In genomic region chr6:90368976-90369724, GRCm38 (mm10) we compare ENCODE assay signal across 8 mouse cellular contexts. TPM values are rescaled to one million over a fixed set of nuclear protein-coding genes. Genes with fewer than 3 reads are reported as not detected.
A peak's percentile ranks its signal among the peaks of the same experiment; 100 is the strongest.
DNase-seq lines count a peak whose midpoint lies in the region; ATAC-seq and TF ChIP-seq lines count a peak whose summit lies in the region.

Zxdc (plus strand) TSS chr6:90369492.

- H3K4me2 ChIP-seq in forebrain, embryonic 13.5 days, result peak within 1 kb of the TSS; percentile 99
- peak within 1 kb of the TSS; percentile 96 for H3K4me2 ChIP-seq in liver, postnatal 0 days (ENCODE audit: low read depth, low read length)
- peak within 1 kb of the TSS; percentile 97 for H3K4me2 ChIP-seq in neural tube, embryonic 14.5 days (ENCODE audit: low read depth, low read length)

- no peak within 1 kb of the TSS for H3K27ac ChIP-seq in ES-Bruce4 (ENCODE audit: insufficient read depth, low read length)
- H3K27ac ChIP-seq in forebrain, embryonic 13.5 days, result peak within 1 kb of the TSS; percentile 85
- H3K27ac ChIP-seq in liver, postnatal 0 days (ENCODE audit: low read depth), result peak within 1 kb of the TSS; percentile 52
- peak within 1 kb of the TSS; percentile 79 for H3K27ac ChIP-seq in neural tube, embryonic 14.5 days (ENCODE audit: low read depth, low read length)

- peak; percentile 96 for ATAC-seq in cerebellum, adult (ENCODE audit: insufficient number of reproducible peaks, low FRiP score, low TSS enrichment)
- ATAC-seq in forebrain, embryonic 13.5 days, result peak; percentile 98
- peak; percentile 95 for ATAC-seq in liver, postnatal 0 days
- ATAC-seq in neural tube, embryonic 14.5 days (ENCODE audit: low read depth), result peak; percentile 97

- H3K9me3 ChIP-seq in ES-Bruce4 (replicated peaks; ENCODE audit: control insufficient read depth, insufficient read depth, low read length, poor library complexity, severe bottlenecking), result no peaks in the 10 kb centered on the region
- no peaks in the 10 kb centered on the region for H3K9me3 ChIP-seq in forebrain, embryonic 13.5 days (replicated peaks)
- H3K9me3 ChIP-seq in liver, postnatal 0 days (ENCODE audit: low read length), result no peaks in the 10 kb centered on the region
- no peaks in the 10 kb centered on the region for H3K9me3 ChIP-seq in neural tube, embryonic 14.5 days (ENCODE audit: control insufficient read depth, low read length)

- TF ChIP-seq CTCF in ES-Bruce4 (IDR thresholded peaks at IDR 0.05; ENCODE audit: low read depth, low read length), result no peak
- TF ChIP-seq CTCF in liver, postnatal 0 days (IDR thresholded peaks at IDR 0.05; ENCODE audit: low read depth), result no peak

- peaks cover 11% of the 10 kb centered on the region for H3K36me3 ChIP-seq in ES-Bruce4 (ENCODE audit: control insufficient read depth, insufficient read depth, low read length, poor library complexity, severe bottlenecking)
- peaks cover 17% of the 10 kb centered on the region for H3K36me3 ChIP-seq in forebrain, embryonic 13.5 days (ENCODE audit: poor library complexity, severe bottlenecking)
- peaks cover 16% of the 10 kb centered on the region for H3K36me3 ChIP-seq in liver, postnatal 0 days (replicated peaks; ENCODE audit: insufficient read depth, low read length)
- H3K36me3 ChIP-seq in neural tube, embryonic 14.5 days (ENCODE audit: control insufficient read depth, insufficient read depth, low read length), result peaks cover 10% of the 10 kb centered on the region

- no peaks in the 10 kb centered on the region for H3K27me3 ChIP-seq in ES-Bruce4 (ENCODE audit: control insufficient read depth, insufficient read depth, low read length, poor library complexity, severe bottlenecking)
- peaks cover 3% of the 10 kb centered on the region; the same call in 1 of the 2 replicates for H3K27me3 ChIP-seq in forebrain, embryonic 13.5 days
- H3K27me3 ChIP-seq in liver, postnatal 0 days (ENCODE audit: insufficient read depth, low read length), result no peaks in the 10 kb centered on the region
- H3K27me3 ChIP-seq in neural tube, embryonic 14.5 days (ENCODE audit: control insufficient read depth, insufficient read depth, low read length), result peaks cover 5% of the 10 kb centered on the region; the same call in 1 of the 2 replicates

- peak within 1 kb of the TSS; percentile 64 for H3K9ac ChIP-seq in ES-Bruce4 (ENCODE audit: low read depth, poor library complexity, severe bottlenecking)
- H3K9ac ChIP-seq in forebrain, embryonic 13.5 days, result peak within 1 kb of the TSS; percentile 91
- H3K9ac ChIP-seq in liver, postnatal 0 days (replicated peaks), result peak within 1 kb of the TSS; percentile 87
- H3K9ac ChIP-seq in neural tube, embryonic 14.5 days (replicated peaks; ENCODE audit: low read depth, low read length), result peak within 1 kb of the TSS; percentile 87

- H3K4me1 ChIP-seq in ES-Bruce4 (ENCODE audit: control insufficient read depth, insufficient read depth, low read length), result no peaks in the 10 kb centered on the region
- H3K4me1 ChIP-seq in forebrain, embryonic 13.5 days, result peaks cover 30% of the 10 kb centered on the region
- peaks cover 14% of the 10 kb centered on the region for H3K4me1 ChIP-seq in liver, postnatal 0 days (ENCODE audit: insufficient read depth)
- H3K4me1 ChIP-seq in neural tube, embryonic 14.5 days (ENCODE audit: control insufficient read depth, insufficient read depth, low read length), result peaks cover 18% of the 10 kb centered on the region

- H3K4me3 ChIP-seq in ES-Bruce4 (ENCODE audit: low read depth, low read length), result peak within 1 kb of the TSS; percentile 78
- H3K4me3 ChIP-seq in forebrain, embryonic 13.5 days, result peak within 1 kb of the TSS; percentile 94
- H3K4me3 ChIP-seq in liver, postnatal 0 days (ENCODE audit: low read depth, low read length), result peak within 1 kb of the TSS; percentile 75
- H3K4me3 ChIP-seq in neural tube, embryonic 14.5 days (ENCODE audit: low read depth, low read length), result peak within 1 kb of the TSS; percentile 94

- intact Hi-C loops in heart, postnatal 10 days (cut with DNase I), result no loop called here

- DNase-seq in heart, postnatal 10 days, result peak; percentile 99 to 100
- peak; percentile 91 for DNase-seq in large intestine, adult 2 months (ENCODE audit: low read depth, low spot score)
- peak; percentile 97 for DNase-seq in liver, postnatal 0 days
- peak; percentile 99 for DNase-seq in testis, postnatal 10 days (ENCODE audit: low spot score)

- 5% methylated on average over 40 of the region's 41 CpGs for WGBS in forebrain, embryonic 13.5 days
- 4% methylated on average over 41 of the region's 41 CpGs for WGBS in large intestine, adult 2 months
- WGBS in liver, postnatal 0 days (ENCODE audit: insufficient replicate concordance), result 6% methylated on average over 39 of the region's 41 CpGs
- WGBS in neural tube, embryonic 14.5 days, result 5% methylated on average over 41 of the region's 41 CpGs

- peak; percentile 29 for TF ChIP-seq POLR2A in ES-Bruce4 (IDR thresholded peaks at IDR 0.05; ENCODE audit: insufficient read depth, low read length)

- 0 out of 2 replicates have a peak, but pooled peaks have one; percentile 42 for TF ChIP-seq EP300 in ES-Bruce4 (IDR thresholded peaks at IDR 0.05; ENCODE audit: insufficient read depth, low read depth, low read length)
- TF ChIP-seq EP300 in liver, postnatal 0 days (IDR thresholded peaks at IDR 0.05; ENCODE audit: low read depth), result no peak

RNA-seq across cellular contexts. Expression of gene Zxdc, which starts in this region (rescaled TPM):
- 11.7 and 13.3 TPM in 2 replicates for polyA plus RNA-seq in ES-Bruce4 (2011; ENCODE audit: insufficient read depth, insufficient read length, low read depth, missing spikeins)
- 9.1 and 10.3 TPM in 2 replicates for polyA plus RNA-seq in forebrain, embryonic 13.5 days (2015; fragmentation: Nextera tagmentation; extraction: Ambion mirVana)
- 10 to 100 TPM; 15.7 to 18.0 TPM for total RNA-seq in heart, postnatal 10 days (2021)
- 9.3 and 13.1 TPM in 2 replicates for polyA plus RNA-seq in large intestine, adult 2 months (2012; rRNA removed)
- 2.1 and 2.8 TPM in 2 replicates for polyA plus RNA-seq in liver, postnatal 0 days (2015; fragmentation: Nextera tagmentation; extraction: Ambion mirVana)
- polyA plus RNA-seq in neural tube, embryonic 14.5 days (2014; fragmentation: Nextera tagmentation; extraction: Ambion mirVana), result 13.7 and 16.4 TPM in 2 replicates
